Mouse (Mus musculus) ovary, postnatal 14 days (tissue): ENCODE measurements at regions not wholly inside any gene's neighbourhood (a gene's known extent, or its start where the extent isn't known, plus 50 kb on each side); places are given as distances from the start of the nearest gene placed in this dataset.

ENCODE experiments used
- DNase-seq: peaks from one replicate; pipeline ENCODE4 v3.0.0; 2022; ENCODE audit warnings: low spot score

- DNase-seq = no peak
These were observed 235.1 kb upstream of the Lcorl start for GRCm38 (mm10) chr5:46092549-46092948.

- no peak for DNase-seq
These were observed 229.5 kb upstream of the Lcorl start for GRCm38 (mm10) chr5:46086885-46087284.

DNA sequence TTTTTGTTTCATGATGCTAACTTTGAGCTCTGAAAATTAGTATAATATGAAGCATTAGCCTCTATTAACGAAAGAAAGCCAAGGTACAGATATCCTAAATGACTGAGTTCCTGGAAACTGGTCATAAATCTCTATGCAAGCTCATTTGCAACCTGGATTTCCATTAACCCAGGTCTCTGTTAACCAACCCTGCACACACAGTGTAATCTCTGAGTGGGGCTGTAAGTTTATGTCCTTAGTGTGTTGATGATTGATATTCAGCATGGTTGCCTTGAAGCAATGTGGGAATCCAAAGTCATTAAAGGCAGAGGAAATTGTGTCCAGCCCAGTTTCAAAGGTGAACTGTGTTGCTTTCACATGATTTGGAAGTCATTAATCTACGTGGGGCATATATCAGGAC lies 225.9 kb upstream of the Lcorl start:
- no peak for DNase-seq

GRCm38 (mm10) chr5:46073744-46074143 lies 216.3 kb upstream of the Lcorl start:
- no peak for DNase-seq

GRCm38 (mm10) chr5:46073136-46073535 lies 215.7 kb upstream of the Lcorl start:
- no peak for DNase-seq

DNA sequence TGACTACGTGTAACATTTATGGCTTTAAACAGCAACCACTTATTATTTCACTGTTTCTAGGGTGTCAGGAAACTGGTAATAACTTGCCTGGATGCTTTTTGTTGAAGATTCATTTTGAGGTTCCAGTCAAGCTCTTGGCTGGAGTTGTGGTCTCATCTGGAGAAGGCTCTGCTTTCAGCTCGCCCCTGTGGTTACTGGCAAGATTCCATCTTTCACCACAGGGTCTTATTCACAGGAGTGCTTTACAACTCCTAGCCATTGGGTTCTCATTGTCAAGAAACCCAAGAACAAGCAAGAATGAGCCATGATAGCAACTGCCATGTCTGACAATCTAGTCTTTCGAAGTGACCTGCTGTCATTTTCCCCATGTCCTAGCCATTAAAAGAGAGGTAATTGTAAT lies 202.5 kb upstream of the Lcorl start:
- DNase-seq = no peak

DNA sequence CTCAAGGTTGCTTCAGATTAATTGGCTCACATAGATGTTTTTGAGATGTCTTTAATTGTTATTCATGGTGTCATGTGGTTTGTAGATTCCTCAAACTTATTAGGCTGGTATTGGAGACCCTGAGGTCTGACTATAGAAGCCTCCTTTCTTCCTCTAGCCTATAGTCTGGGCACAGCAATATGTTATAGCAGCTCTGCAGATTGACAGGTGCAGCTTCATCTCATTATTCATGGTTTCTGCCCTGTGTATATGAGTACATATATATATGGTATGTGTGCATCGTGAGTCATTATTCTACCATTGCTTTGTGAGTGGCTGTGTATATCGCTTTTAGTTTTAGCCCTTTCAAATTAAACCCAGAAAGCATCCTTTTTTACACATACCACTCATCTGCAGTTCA lies 197.4 kb upstream of the Lcorl start:
- no peak for DNase-seq

GRCm38 (mm10) chr5:46042684-46043348 lies 185.4 kb upstream of the Lcorl start:
- no peak for DNase-seq

DNA sequence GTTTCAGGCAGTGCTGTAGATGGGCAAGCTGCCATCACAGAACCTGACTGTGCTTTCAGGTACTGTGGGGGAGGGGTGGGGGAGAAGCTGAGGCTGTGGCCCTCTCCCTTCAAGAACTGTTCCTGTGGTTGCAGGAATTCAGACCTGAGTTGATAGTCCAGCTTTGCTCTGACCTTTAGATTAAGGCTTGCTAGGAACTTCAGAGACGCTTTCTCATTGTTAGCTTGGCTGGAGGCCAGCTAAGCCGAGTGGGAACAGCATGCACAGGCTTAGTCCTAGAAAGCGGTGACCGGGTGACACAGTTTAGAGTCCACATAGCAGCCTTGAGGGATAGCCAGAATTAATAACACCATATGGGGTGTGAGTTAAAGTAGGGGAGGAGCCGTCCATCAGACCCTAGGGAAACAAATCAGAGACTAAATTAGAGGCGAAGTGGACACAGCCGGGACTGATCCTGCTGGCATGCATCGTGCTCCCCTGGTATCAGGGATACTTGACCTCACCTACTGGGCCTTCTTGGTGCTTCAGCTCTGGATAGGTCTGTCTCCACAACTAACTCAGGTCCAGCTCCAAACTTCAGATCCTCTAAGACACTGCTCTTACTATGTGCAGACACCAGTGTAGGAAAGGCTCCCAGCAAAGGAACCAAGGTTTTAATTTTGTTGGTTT lies 175.7 kb upstream of the Lcorl start:
- DNase-seq = peak; percentile 6

- DNase-seq = no peak
These were observed 174.8 kb upstream of the Lcorl start for GRCm38 (mm10) chr5:46032206-46032605.

GRCm38 (mm10) chr5:46024138-46024537 lies 166.7 kb upstream of the Lcorl start:
- DNase-seq = no peak

DNA sequence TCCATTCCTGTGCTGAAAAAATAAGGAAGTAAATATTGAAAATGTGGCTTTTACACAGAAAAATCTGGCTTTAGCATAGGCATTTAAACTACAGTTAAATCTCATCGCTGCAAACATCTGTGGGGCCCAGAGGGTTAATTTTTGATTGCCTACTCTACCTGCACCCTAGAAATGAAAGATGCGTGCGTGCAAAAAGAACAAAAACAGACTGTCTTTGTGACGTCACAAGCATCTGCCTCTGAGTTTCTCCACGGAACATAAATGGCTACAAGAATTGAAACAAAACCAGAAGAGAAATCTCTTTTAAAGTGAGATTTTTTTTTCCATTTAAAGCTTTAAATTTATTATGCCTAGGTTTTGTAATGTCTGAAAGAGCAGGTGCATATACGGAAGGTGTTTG lies 166.0 kb upstream of the Lcorl start:
- DNase-seq = no peak

DNA sequence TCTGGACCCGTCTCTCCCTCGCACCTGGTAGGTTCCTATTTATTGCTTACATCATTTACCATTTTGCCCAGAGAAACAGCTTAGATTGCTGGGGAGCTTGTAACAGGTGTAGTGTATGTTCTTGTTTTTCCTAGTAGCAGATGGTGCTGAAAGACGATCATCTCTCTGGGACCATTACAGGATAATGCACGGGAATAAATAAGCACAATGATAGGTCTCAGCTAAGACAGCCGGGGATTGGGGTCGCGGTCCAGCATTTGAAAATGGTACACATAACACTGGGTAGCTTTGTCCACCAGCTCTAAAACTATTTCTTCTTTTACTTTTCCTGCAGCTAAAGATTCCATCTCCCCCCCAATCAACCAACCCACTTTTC lies 164.6 kb upstream of the Lcorl start:
- DNase-seq = no peak

GRCm38 (mm10) chr5:46021398-46022046 lies 164.1 kb upstream of the Lcorl start:
- DNase-seq = no peak

GRCm38 (mm10) chr5:46020175-46020574 lies 162.8 kb upstream of the Lcorl start:
- DNase-seq = no peak

- no peak for DNase-seq
These were observed 150.0 kb upstream of the Lcorl start for GRCm38 (mm10) chr5:46007446-46007845.

DNA sequence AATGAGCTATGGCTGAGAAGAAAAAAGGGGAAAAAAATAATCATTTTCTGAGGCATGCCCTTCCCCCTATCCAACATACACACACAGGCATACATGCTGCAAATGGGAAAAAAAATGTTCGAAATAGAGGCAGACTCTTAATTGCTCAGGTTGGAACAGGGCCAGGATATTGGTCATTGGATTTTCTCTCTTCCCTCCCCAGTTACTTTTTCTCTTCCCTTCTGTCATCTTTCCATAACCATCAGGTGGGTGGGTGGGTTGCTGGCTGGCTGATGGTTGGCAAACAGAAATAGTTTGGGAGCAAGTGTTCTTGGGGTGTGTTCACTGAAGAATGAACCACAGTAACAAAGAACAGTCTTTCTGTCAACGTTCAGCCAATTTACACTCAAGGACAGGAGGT lies 149.3 kb upstream of the Lcorl start:
- no peak for DNase-seq

DNA sequence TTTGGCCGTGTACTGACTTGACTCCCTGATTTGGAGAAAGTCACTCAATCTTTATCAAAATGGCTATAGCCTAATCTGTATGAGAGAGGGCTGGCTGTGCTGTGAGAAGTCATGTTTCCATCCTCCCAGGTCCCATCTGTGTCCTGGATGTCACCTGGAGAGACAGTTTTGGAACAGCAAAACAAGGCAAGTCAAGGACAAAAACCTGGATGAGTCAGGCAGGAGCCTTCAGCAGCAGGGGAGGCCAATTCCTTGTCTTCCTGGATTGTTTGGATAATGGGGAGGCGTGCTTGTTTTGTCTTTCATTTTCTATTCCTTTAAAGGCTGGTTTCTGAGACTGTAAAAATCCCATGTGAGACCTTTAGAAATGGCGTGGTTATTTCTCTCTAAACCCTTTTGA lies 148.8 kb upstream of the Lcorl start:
- DNase-seq = no peak

- no peak for DNase-seq
These were observed 148.2 kb upstream of the Lcorl start for GRCm38 (mm10) chr5:46005631-46006030.

- no peak for DNase-seq
These were observed 144.6 kb upstream of the Lcorl start for GRCm38 (mm10) chr5:46002011-46002410.

- no peak for DNase-seq
These were observed 100.4 kb upstream of the Lcorl start for GRCm38 (mm10) chr5:45957766-45958165.

- no peak for DNase-seq
These were observed 86.6 kb upstream of the Lcorl start for GRCm38 (mm10) chr5:45943970-45944369.

GRCm38 (mm10) chr5:45932970-45933369 lies 75.6 kb upstream of the Lcorl start:
- no peak for DNase-seq

DNA sequence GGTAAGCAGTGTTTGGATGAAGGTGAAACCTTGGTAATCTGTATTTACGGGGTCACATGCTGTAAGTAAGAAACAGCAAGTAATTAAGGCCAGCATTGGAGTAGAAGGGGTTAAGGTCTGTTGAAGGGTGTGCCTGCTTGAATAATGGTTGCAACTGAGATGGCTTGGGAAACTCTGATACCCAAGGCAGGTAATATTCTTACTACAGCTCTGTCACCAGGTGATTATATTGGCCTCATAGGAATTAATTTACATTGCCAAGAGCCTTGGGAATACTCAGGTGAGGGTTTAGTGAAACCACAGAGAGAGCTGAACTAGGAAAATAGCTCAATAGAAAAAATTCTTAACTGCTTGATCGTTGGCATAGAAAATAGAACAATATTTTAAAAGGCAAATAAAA lies 73.8 kb upstream of the Lcorl start:
- no peak for DNase-seq
